Mouse (Mus musculus): ENCODE measurements at regions not wholly inside any gene's neighbourhood (a gene's known extent, or its start where the extent isn't known, plus 50 kb on each side); places are given as distances from the start of the nearest gene placed in this dataset.

GRCm38 (mm10) chr11:64253517-64254385 lies 174.5 kb upstream of the Cox10 start:
- no peak overlapping the region for H3K4me2 ChIP-seq (ENCODE audit: low read length)
- ATAC-seq (replicated peaks; ENCODE audit: low FRiP score, low read depth), result no peak
- no peak for DNase-seq (ENCODE audit: low spot score)

DNA sequence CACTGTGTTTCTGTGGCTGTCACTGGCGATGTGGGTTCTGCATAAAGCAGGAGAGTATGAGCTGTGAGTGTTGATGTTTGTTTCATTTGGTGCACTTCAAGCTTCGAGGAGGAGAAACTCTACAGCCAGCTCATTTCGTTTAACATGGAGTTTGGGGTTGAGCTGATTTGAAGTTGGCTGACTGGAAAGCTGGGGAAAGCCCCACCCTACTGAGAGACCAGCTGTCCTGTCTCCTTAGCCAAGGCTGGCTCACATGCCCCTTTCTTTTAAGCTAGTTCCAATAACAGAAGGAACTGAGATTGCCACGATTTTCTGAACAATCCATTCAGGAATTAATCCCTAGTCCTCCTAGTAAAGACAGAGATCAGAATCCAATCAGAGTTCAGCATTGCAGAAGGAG lies 157.6 kb upstream of the Cox10 start:
- ATAC-seq (replicated peaks; ENCODE audit: low FRiP score, low read depth), result no peak

More at GRCm38 (mm10) chr11:64253517-64254385, 174.5 kb upstream of the Cox10 start:
- H3K9ac ChIP-seq (ENCODE audit: low read depth, low read length), result no peak overlapping the region
- H3K4me1 ChIP-seq (replicated peaks; ENCODE audit: insufficient read depth, low read length), result no peaks in the 10 kb centered on the region
- no peak overlapping the region for H3K4me3 ChIP-seq (replicated peaks; ENCODE audit: low read depth, low read length)
- H3K36me3 ChIP-seq (ENCODE audit: insufficient read depth, low read length), result no peaks in the 10 kb centered on the region
- 87% methylated on average over 7 of the region's 7 CpGs for WGBS
- no peak for TF ChIP-seq CTCF (IDR thresholded peaks at IDR 0.05; ENCODE audit: low read depth)
- no peaks in the 10 kb centered on the region for H3K27me3 ChIP-seq (ENCODE audit: insufficient read depth, low read length)
- H3K9me3 ChIP-seq (replicated peaks; ENCODE audit: low read length), result no peaks in the 10 kb centered on the region
- H3K27ac ChIP-seq, result no peak overlapping the region

GRCm38 (mm10) chr11:64230071-64230470 lies 150.8 kb upstream of the Cox10 start:
- Histone ChIP-seq H3K36me3 (ENCODE audit: insufficient read depth, low read length) (no peaks in the 10 kb centered on the region), H3K4me2 (ENCODE audit: low read length) (no peak overlapping the region), H3K4me3 (replicated peaks; ENCODE audit: low read depth, low read length) (no peak overlapping the region), H3K27ac (no peak overlapping the region), H3K9ac (ENCODE audit: low read depth, low read length) (no peak overlapping the region), H3K27me3 (ENCODE audit: insufficient read depth, low read length) (no peaks in the 10 kb centered on the region), H3K4me1 (replicated peaks; ENCODE audit: insufficient read depth, low read length) (no peaks in the 10 kb centered on the region), H3K9me3 (replicated peaks; ENCODE audit: low read length) (no peaks in the 10 kb centered on the region)
- 66% methylated on average over 4 of the region's 4 CpGs for WGBS
- TF ChIP-seq CTCF (IDR thresholded peaks at IDR 0.05; ENCODE audit: low read depth), result peak; percentile 48; the same call in 1 of the 2 replicates
- ATAC-seq (replicated peaks; ENCODE audit: low FRiP score, low read depth) (no peak), DNase-seq (ENCODE audit: low spot score) (no peak)

More for the DNA sequence above, 157.6 kb upstream of the Cox10 start:
- Histone ChIP-seq H3K9ac (ENCODE audit: low read depth, low read length) (no peak overlapping the region), H3K9me3 (replicated peaks; ENCODE audit: low read length) (no peaks in the 10 kb centered on the region), H3K4me2 (ENCODE audit: low read length) (no peak overlapping the region), H3K4me3 (replicated peaks; ENCODE audit: low read depth, low read length) (no peak overlapping the region), H3K27ac (no peak overlapping the region), H3K36me3 (ENCODE audit: insufficient read depth, low read length) (no peaks in the 10 kb centered on the region), H3K27me3 (ENCODE audit: insufficient read depth, low read length) (no peaks in the 10 kb centered on the region), H3K4me1 (replicated peaks; ENCODE audit: insufficient read depth, low read length) (no peaks in the 10 kb centered on the region)
- no peak for TF ChIP-seq CTCF (IDR thresholded peaks at IDR 0.05; ENCODE audit: low read depth)
- DNase-seq (ENCODE audit: low spot score), result no peak
- 84% methylated on average over 4 of the region's 4 CpGs for WGBS

DNA sequence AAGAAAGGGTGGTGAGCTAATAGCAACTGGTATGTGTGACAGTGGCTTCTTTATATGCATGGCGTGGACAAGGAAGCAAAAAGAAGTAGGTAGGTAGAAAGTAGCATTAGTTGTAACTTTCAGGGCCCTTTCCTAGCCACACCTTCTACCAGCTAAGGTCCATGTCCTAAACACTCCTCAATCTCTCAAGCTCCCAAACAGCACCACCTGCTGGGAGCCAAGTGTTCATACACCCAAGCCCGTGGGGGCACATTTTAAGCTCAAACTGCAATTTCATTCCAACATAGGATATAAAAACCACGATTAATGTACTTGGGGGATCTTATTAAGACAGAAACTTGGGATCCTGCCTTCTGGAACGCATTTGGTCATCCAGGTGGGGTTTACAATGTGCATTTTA lies 141.6 kb upstream of the Cox10 start:
- H3K4me2 ChIP-seq (ENCODE audit: low read length), result no peak overlapping the region
- 95% methylated on average over 4 of the region's 4 CpGs for whole genome bisulfite sequencing
- no peaks in the 10 kb centered on the region for H3K4me1 ChIP-seq (replicated peaks; ENCODE audit: insufficient read depth, low read length)
- H3K4me3 ChIP-seq (replicated peaks; ENCODE audit: low read depth, low read length), result no peak overlapping the region
- H3K27ac ChIP-seq, result no peak overlapping the region
- no peak for ATAC-seq (replicated peaks; ENCODE audit: low FRiP score, low read depth)
- TF ChIP-seq CTCF (IDR thresholded peaks at IDR 0.05; ENCODE audit: low read depth), result peak; percentile 34; the same call in 1 of the 2 replicates
- DNase-seq (ENCODE audit: low spot score), result no peak
- no peaks in the 10 kb centered on the region for H3K36me3 ChIP-seq (ENCODE audit: insufficient read depth, low read length)
- no peaks in the 10 kb centered on the region for H3K27me3 ChIP-seq (ENCODE audit: insufficient read depth, low read length)
- H3K9ac ChIP-seq (ENCODE audit: low read depth, low read length), result no peak overlapping the region
- no peaks in the 10 kb centered on the region for H3K9me3 ChIP-seq (replicated peaks; ENCODE audit: low read length)

- TF ChIP-seq CTCF (IDR thresholded peaks at IDR 0.05; ENCODE audit: low read depth), result no peak
- Histone ChIP-seq H3K27me3 (ENCODE audit: insufficient read depth, low read length) (no peaks in the 10 kb centered on the region), H3K27ac (no peak overlapping the region), H3K36me3 (ENCODE audit: insufficient read depth, low read length) (no peaks in the 10 kb centered on the region), H3K9me3 (replicated peaks; ENCODE audit: low read length) (no peaks in the 10 kb centered on the region), H3K4me1 (replicated peaks; ENCODE audit: insufficient read depth, low read length) (no peaks in the 10 kb centered on the region), H3K4me3 (replicated peaks; ENCODE audit: low read depth, low read length) (no peak overlapping the region), H3K4me2 (ENCODE audit: low read length) (no peak overlapping the region), H3K9ac (ENCODE audit: low read depth, low read length) (no peak overlapping the region)
- 62% methylated on average over 2 of the region's 2 CpGs for WGBS
- ATAC-seq (replicated peaks; ENCODE audit: low FRiP score, low read depth) (no peak), DNase-seq (ENCODE audit: low spot score) (no peak)
Observed at GRCm38 (mm10) chr11:64217181-64217580, 137.9 kb upstream of the Cox10 start.

DNA sequence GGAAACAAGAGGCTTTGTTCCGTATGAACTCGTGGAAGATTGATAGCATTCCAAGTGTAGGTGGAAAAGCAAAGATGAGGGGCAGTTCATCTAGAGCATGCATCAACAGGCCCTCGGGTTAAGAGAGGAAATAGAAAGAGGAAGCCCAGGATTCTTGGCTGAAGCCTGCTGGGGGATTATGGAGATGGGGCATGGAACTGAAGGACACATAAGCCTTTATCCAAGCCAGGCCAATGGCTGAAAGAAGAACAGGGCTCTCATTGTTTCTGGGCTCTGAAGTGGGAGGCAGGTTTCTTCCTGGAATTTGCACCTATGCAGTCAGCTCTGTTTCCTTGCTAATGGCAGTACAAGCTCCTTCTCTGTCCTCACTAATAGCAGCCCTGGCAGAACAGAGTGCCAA lies 131.6 kb upstream of the Cox10 start:
- no peaks in the 10 kb centered on the region for H3K9me3 ChIP-seq (replicated peaks; ENCODE audit: low read length)
- no peak overlapping the region for H3K27ac ChIP-seq
- no peaks in the 10 kb centered on the region for H3K36me3 ChIP-seq (ENCODE audit: insufficient read depth, low read length)
- no peak overlapping the region for H3K9ac ChIP-seq (ENCODE audit: low read depth, low read length)
- ATAC-seq (replicated peaks; ENCODE audit: low FRiP score, low read depth) (no peak), DNase-seq (ENCODE audit: low spot score) (no peak)
- H3K4me3 ChIP-seq (replicated peaks; ENCODE audit: low read depth, low read length), result no peak overlapping the region
- no peak for TF ChIP-seq CTCF (IDR thresholded peaks at IDR 0.05; ENCODE audit: low read depth)
- H3K4me1 ChIP-seq (replicated peaks; ENCODE audit: insufficient read depth, low read length), result 0 out of 2 replicates have a peak, but pooled peaks cover 4% of the 10 kb centered on the region
- WGBS, result 57% methylated on average over 3 of the region's 3 CpGs
- no peak overlapping the region for H3K4me2 ChIP-seq (ENCODE audit: low read length)
- no peaks in the 10 kb centered on the region for H3K27me3 ChIP-seq (ENCODE audit: insufficient read depth, low read length)

Data from kidney, postnatal 0 days (tissue).